Mouse (Mus musculus) kidney, postnatal 14 days (tissue): ENCODE measurements around the gene Tnfsfm13.
A peak's percentile ranks its signal among the peaks of the same experiment; 100 is the strongest.
"Not testable (repeated sequence)": the region's sequence is repeated elsewhere in the genome, so short reads cannot be mapped to it uniquely, and the experiment has no call there.

Source experiments
- DNase-seq: peaks from one replicate; pipeline ENCODE4 v3.0.0; 2022; ENCODE audit warnings: mixed read lengths

The Tnfsfm13 gene

GRCm38 (mm10) chr11:69695361-69696181, at the start of gene Tnfsfm13, which contains the start of gene Tnfsf12:
Gene Tnfsfm13, minus strand, starts transcription at chr11:69696098.
Gene Tnfsf12, minus strand, starts transcription at chr11:69695849.
- peak; percentile 89 for DNase-seq

- not testable (repeated sequence) for DNase-seq
Observed at GRCm38 (mm10) chr11:69731408-69731807, 35.5 kb upstream of the Tnfsfm13 start.

- DNase-seq = peak; percentile 57
Observed at GRCm38 (mm10) chr11:69729063-69729462, 33.2 kb upstream of the Tnfsfm13 start.

- no peak for DNase-seq
Observed at GRCm38 (mm10) chr11:69725951-69726350, 30.1 kb upstream of the Tnfsfm13 start.

GRCm38 (mm10) chr11:69723074-69723473, 27.2 kb upstream of the Tnfsfm13 start:
- no peak for DNase-seq

GRCm38 (mm10) chr11:69720852-69721251, 25.0 kb upstream of the Tnfsfm13 start:
- no peak for DNase-seq

- no peak for DNase-seq
Observed at GRCm38 (mm10) chr11:69719423-69719822, 23.5 kb upstream of the Tnfsfm13 start.

- peak; percentile 47 for DNase-seq
Observed at GRCm38 (mm10) chr11:69718661-69719060, 22.8 kb upstream of the Tnfsfm13 start.

GRCm38 (mm10) chr11:69716953-69717352, 21.1 kb upstream of the Tnfsfm13 start:
- no peak for DNase-seq

GRCm38 (mm10) chr11:69715929-69716328, 20.0 kb upstream of the Tnfsfm13 start:
- DNase-seq = peak; percentile 49

GRCm38 (mm10) chr11:69715482-69715881, 19.6 kb upstream of the Tnfsfm13 start:
- DNase-seq = peak; percentile 60

- peak; percentile 71 for DNase-seq
Observed at GRCm38 (mm10) chr11:69714636-69715329, 18.9 kb upstream of the Tnfsfm13 start.

- peak; percentile 47 for DNase-seq
Observed at GRCm38 (mm10) chr11:69712954-69713672, 17.2 kb upstream of the Tnfsfm13 start.

- DNase-seq = no peak
Observed at GRCm38 (mm10) chr11:69711082-69711481, 15.2 kb upstream of the Tnfsfm13 start.

- no peak for DNase-seq
Observed at GRCm38 (mm10) chr11:69710470-69710869, 14.6 kb upstream of the Tnfsfm13 start.

GRCm38 (mm10) chr11:69709554-69710446, 13.9 kb upstream of the Tnfsfm13 start:
- no peak for DNase-seq

- DNase-seq = no peak
Observed at GRCm38 (mm10) chr11:69708614-69709265, 12.8 kb upstream of the Tnfsfm13 start.

- no peak for DNase-seq
Observed at GRCm38 (mm10) chr11:69707873-69708381, 12.0 kb upstream of the Tnfsfm13 start.

GRCm38 (mm10) chr11:69707480-69707847, 11.6 kb upstream of the Tnfsfm13 start:
- no peak for DNase-seq

- peak; percentile 75 for DNase-seq
Observed at GRCm38 (mm10) chr11:69706775-69707479, 11.0 kb upstream of the Tnfsfm13 start.

- DNase-seq = no peak
Observed at GRCm38 (mm10) chr11:69704613-69705010, 8.7 kb upstream of the Tnfsfm13 start.
